Mouse (Mus musculus): ENCODE data around the gene Lyrm4.

DNA sequence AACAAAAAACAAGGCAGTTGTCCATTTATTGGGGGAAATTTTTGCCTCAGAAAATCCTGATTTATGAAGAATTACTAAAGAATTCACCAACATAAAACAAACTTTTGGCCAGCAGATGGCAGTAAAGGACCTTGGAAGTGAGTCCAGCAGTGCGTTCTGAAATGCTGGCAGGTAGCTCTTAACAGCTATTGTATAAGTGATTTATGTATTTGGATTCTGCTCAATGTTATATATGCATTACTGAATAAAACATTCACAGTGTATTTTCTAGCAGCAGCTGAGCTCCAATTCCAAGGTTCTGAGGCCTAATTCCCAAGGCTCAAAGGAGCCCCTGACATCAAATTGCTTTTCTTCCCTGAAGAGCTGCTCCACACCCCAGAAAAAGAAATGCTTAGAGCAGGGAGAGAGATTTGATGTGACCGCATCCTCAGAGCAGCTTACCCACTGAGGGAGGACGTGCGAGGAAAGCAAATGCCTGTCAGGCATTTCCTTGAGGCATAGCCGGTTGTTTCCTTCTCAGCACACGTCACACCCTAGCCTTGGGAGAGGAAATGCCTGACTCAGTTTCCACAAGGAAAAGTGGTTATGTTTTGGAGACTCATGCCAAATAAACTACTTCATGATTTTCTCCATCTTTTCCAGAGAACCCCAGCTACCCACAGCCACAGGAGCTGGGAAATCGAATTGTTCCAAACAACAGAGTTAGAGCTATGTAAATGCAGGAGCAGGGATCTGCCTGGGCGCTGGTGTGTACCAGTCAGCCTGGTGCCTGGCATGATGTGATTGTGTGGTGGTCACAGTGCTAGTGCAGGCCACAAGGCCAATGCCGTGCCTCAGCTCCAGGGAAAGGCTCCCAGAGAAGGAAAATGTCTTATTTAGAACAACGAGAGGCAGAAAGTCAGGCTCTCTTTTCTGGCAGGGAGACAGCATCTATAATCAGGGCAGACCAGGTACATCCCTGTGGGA is 97.7 kb downstream of the Lyrm4 start:
- TF ChIP-seq ELF1 (IDR thresholded peaks at IDR 0.05; ENCODE audit: low read depth, low read length) (no peak), MAX (IDR thresholded peaks at IDR 0.05; ENCODE audit: low read length) (no peak), POLR2A (IDR thresholded peaks at IDR 0.05; ENCODE audit: control insufficient read depth in 1 of 2, insufficient read depth in 1 of 2, low read depth in 1 of 2, low read length in 2 of 2, poor library complexity in 1 of 2) (no peak), CTCF (IDR thresholded peaks at IDR 0.05 in 2 of 3, conservative IDR thresholded peaks at IDR 0.05 in 1 of 3; ENCODE audit: control insufficient read depth in 1 of 3, insufficient read depth in 1 of 3, low read depth in 2 of 3, low read length in 3 of 3, poor library complexity in 1 of 3, severe bottlenecking in 1 of 3) (peak; percentile 47 to 82 (median 64); a peak in 5 of 6 replicates)
